Mouse (Mus musculus): Measurements from ENCODE around the gene Arhgef6. TPM values are rescaled to one million over a fixed set of nuclear protein-coding genes. Genes with fewer than 3 reads are reported as not detected.

The Arhgef6 gene
- polyA plus RNA-seq, 1 experiment from 2014 or later: 5.4 TPM

- ATAC-seq: no peak
- Histone ChIP-seq H3K4me2 (ENCODE audit: low read length) (no peak overlapping the region), H3K27ac (ENCODE audit: low read length) (no peak overlapping the region), H3K4me1 (ENCODE audit: control insufficient read depth, insufficient read depth, low read length) (no peaks in the 10 kb centered on the region), H3K9ac (ENCODE audit: low read depth, low read length) (no peak overlapping the region), H3K27me3 (ENCODE audit: control insufficient read depth, insufficient read depth, low read depth, low read length) (no peaks in the 10 kb centered on the region), H3K4me3 (ENCODE audit: low read depth, low read length) (no peak overlapping the region), H3K36me3 (ENCODE audit: control insufficient read depth, insufficient read depth, low read length) (no peaks in the 10 kb centered on the region), H3K9me3 (replicated peaks; ENCODE audit: control insufficient read depth, low read length, poor library complexity, severe bottlenecking) (no peaks in the 10 kb centered on the region)
- 74% methylated on average over 2 of the region's 2 CpGs for WGBS
Measured at GRCm38 (mm10) chrX:57309993-57310392, 28.5 kb downstream of the Arhgef6 start.

GRCm38 (mm10) chrX:57306747-57307146 is 31.8 kb downstream of the Arhgef6 start:
- Histone ChIP-seq H3K4me2 (ENCODE audit: low read length) (no peak overlapping the region), H3K4me1 (ENCODE audit: control insufficient read depth, insufficient read depth, low read length) (no peaks in the 10 kb centered on the region), H3K27me3 (ENCODE audit: control insufficient read depth, insufficient read depth, low read depth, low read length) (no peaks in the 10 kb centered on the region), H3K36me3 (ENCODE audit: control insufficient read depth, insufficient read depth, low read length) (no peaks in the 10 kb centered on the region), H3K27ac (ENCODE audit: low read length) (no peak overlapping the region), H3K9ac (ENCODE audit: low read depth, low read length) (no peak overlapping the region), H3K9me3 (replicated peaks; ENCODE audit: control insufficient read depth, low read length, poor library complexity, severe bottlenecking) (no peaks in the 10 kb centered on the region), H3K4me3 (ENCODE audit: low read depth, low read length) (no peak overlapping the region)
- ATAC-seq: no peak
- WGBS: 83% methylated on average over 6 of the region's 6 CpGs

GRCm38 (mm10) chrX:57304784-57305287 is 33.7 kb downstream of the Arhgef6 start:
- no peak overlapping the region for H3K27ac ChIP-seq (ENCODE audit: low read length)
- no peaks in the 10 kb centered on the region for H3K27me3 ChIP-seq (ENCODE audit: control insufficient read depth, insufficient read depth, low read depth, low read length)
- no peak overlapping the region for H3K4me2 ChIP-seq (ENCODE audit: low read length)
- WGBS: 78% methylated on average over 3 of the region's 3 CpGs
- no peaks in the 10 kb centered on the region for H3K36me3 ChIP-seq (ENCODE audit: control insufficient read depth, insufficient read depth, low read length)
- H3K4me3 ChIP-seq (ENCODE audit: low read depth, low read length): no peak overlapping the region
- H3K9ac ChIP-seq (ENCODE audit: low read depth, low read length): no peak overlapping the region
- ATAC-seq: no peak
- no peaks in the 10 kb centered on the region for H3K4me1 ChIP-seq (ENCODE audit: control insufficient read depth, insufficient read depth, low read length)
- H3K9me3 ChIP-seq (replicated peaks; ENCODE audit: control insufficient read depth, low read length, poor library complexity, severe bottlenecking): no peaks in the 10 kb centered on the region

- 74% methylated on average over 8 of the region's 8 CpGs for WGBS
- Histone ChIP-seq H3K9ac (ENCODE audit: low read depth, low read length) (no peak overlapping the region), H3K27ac (ENCODE audit: low read length) (no peak overlapping the region), H3K4me1 (ENCODE audit: control insufficient read depth, insufficient read depth, low read length) (no peaks in the 10 kb centered on the region), H3K4me2 (ENCODE audit: low read length) (no peak overlapping the region), H3K4me3 (ENCODE audit: low read depth, low read length) (no peak overlapping the region), H3K27me3 (ENCODE audit: control insufficient read depth, insufficient read depth, low read depth, low read length) (no peaks in the 10 kb centered on the region), H3K9me3 (replicated peaks; ENCODE audit: control insufficient read depth, low read length, poor library complexity, severe bottlenecking) (no peaks in the 10 kb centered on the region), H3K36me3 (ENCODE audit: control insufficient read depth, insufficient read depth, low read length) (no peaks in the 10 kb centered on the region)
- ATAC-seq: no peak
Measured at GRCm38 (mm10) chrX:57303188-57303878, 35.2 kb downstream of the Arhgef6 start.

- H3K36me3 ChIP-seq (ENCODE audit: control insufficient read depth, insufficient read depth, low read length): no peaks in the 10 kb centered on the region
- no peaks in the 10 kb centered on the region for H3K9me3 ChIP-seq (replicated peaks; ENCODE audit: control insufficient read depth, low read length, poor library complexity, severe bottlenecking)
- no peak overlapping the region for H3K4me2 ChIP-seq (ENCODE audit: low read length)
- no peak overlapping the region for H3K27ac ChIP-seq (ENCODE audit: low read length)
- H3K27me3 ChIP-seq (ENCODE audit: control insufficient read depth, insufficient read depth, low read depth, low read length): no peaks in the 10 kb centered on the region
- no peak overlapping the region for H3K4me3 ChIP-seq (ENCODE audit: low read depth, low read length)
- no peak for ATAC-seq
- 83% methylated on average over 7 of the region's 7 CpGs for WGBS
- no peaks in the 10 kb centered on the region for H3K4me1 ChIP-seq (ENCODE audit: control insufficient read depth, insufficient read depth, low read length)
- H3K9ac ChIP-seq (ENCODE audit: low read depth, low read length): no peak overlapping the region
Measured at GRCm38 (mm10) chrX:57298946-57299345, 39.6 kb downstream of the Arhgef6 start.

DNA sequence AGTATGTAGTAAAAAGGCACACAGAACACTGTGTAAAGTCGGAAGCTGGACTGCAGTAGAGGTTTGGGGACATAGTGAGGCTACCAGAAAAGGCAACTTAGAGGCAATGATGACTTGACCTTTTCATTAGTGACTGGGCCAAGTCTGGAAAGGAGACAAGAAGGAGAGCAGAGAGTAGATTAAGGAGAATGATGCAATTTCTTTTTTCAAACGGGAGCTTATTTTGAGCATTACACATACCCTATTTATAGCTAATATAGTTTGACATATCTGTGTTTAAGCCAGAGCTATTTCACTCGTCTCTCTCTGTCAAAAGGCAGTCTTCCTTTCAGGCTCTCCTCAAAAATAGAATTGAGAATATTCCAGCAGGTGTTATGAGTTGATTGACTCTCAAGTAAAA is 50.1 kb downstream of the Arhgef6 start:
- Histone ChIP-seq H3K4me1 (ENCODE audit: control insufficient read depth, insufficient read depth, low read length) (no peaks in the 10 kb centered on the region), H3K9me3 (replicated peaks; ENCODE audit: control insufficient read depth, low read length, poor library complexity, severe bottlenecking) (no peaks in the 10 kb centered on the region), H3K4me2 (ENCODE audit: low read length) (no peak overlapping the region), H3K4me3 (ENCODE audit: low read depth, low read length) (no peak overlapping the region), H3K27me3 (ENCODE audit: control insufficient read depth, insufficient read depth, low read depth, low read length) (no peaks in the 10 kb centered on the region), H3K27ac (ENCODE audit: low read length) (no peak overlapping the region), H3K36me3 (ENCODE audit: control insufficient read depth, insufficient read depth, low read length) (no peaks in the 10 kb centered on the region), H3K9ac (ENCODE audit: low read depth, low read length) (no peak overlapping the region)
- 79% methylated on average over 3 of the region's 3 CpGs for WGBS
- ATAC-seq: no peak

DNA sequence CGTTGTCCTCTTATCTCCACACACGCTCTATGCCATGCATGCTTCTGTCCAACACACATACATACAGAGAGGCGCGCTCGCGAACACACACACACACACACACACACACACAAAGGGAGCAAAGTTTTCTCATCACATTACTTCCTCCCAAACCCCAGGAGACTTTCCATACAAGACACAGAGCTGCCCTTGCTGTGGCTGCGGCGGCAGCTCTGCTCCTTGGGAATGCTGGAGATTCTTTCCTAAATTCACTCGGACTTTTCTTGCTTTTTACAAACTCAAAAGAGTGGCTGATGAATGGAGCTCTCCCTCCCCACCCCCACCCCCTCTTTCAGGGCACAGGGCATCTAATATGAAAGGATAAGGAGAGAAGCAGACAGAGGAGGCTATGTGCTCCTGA is 52.2 kb downstream of the Arhgef6 start:
- no peak overlapping the region for H3K4me2 ChIP-seq (ENCODE audit: low read length)
- no peaks in the 10 kb centered on the region for H3K27me3 ChIP-seq (ENCODE audit: control insufficient read depth, insufficient read depth, low read depth, low read length)
- no peaks in the 10 kb centered on the region for H3K4me1 ChIP-seq (ENCODE audit: control insufficient read depth, insufficient read depth, low read length)
- WGBS: 57% methylated on average over 9 of the region's 9 CpGs
- H3K27ac ChIP-seq (ENCODE audit: low read length): no peak overlapping the region
- no peak overlapping the region for H3K4me3 ChIP-seq (ENCODE audit: low read depth, low read length)
- no peak; the same call in 1 of the 2 replicates for ATAC-seq
- H3K9me3 ChIP-seq (replicated peaks; ENCODE audit: control insufficient read depth, low read length, poor library complexity, severe bottlenecking): no peaks in the 10 kb centered on the region
- H3K9ac ChIP-seq (ENCODE audit: low read depth, low read length): no peak overlapping the region
- H3K36me3 ChIP-seq (ENCODE audit: control insufficient read depth, insufficient read depth, low read length): no peaks in the 10 kb centered on the region

- H3K9ac ChIP-seq (ENCODE audit: low read depth, low read length): no peak overlapping the region
- no peak overlapping the region for H3K4me2 ChIP-seq (ENCODE audit: low read length)
- no peak overlapping the region for H3K4me3 ChIP-seq (ENCODE audit: low read depth, low read length)
- no peaks in the 10 kb centered on the region for H3K36me3 ChIP-seq (ENCODE audit: control insufficient read depth, insufficient read depth, low read length)
- no peak for ATAC-seq
- WGBS: 94% methylated on average over 3 of the region's 3 CpGs
- no peaks in the 10 kb centered on the region for H3K4me1 ChIP-seq (ENCODE audit: control insufficient read depth, insufficient read depth, low read length)
- no peak overlapping the region for H3K27ac ChIP-seq (ENCODE audit: low read length)
- H3K27me3 ChIP-seq (ENCODE audit: control insufficient read depth, insufficient read depth, low read depth, low read length): no peaks in the 10 kb centered on the region
- H3K9me3 ChIP-seq (replicated peaks; ENCODE audit: control insufficient read depth, low read length, poor library complexity, severe bottlenecking): no peaks in the 10 kb centered on the region
Measured at GRCm38 (mm10) chrX:57282184-57282583, 56.3 kb downstream of the Arhgef6 start.

DNA sequence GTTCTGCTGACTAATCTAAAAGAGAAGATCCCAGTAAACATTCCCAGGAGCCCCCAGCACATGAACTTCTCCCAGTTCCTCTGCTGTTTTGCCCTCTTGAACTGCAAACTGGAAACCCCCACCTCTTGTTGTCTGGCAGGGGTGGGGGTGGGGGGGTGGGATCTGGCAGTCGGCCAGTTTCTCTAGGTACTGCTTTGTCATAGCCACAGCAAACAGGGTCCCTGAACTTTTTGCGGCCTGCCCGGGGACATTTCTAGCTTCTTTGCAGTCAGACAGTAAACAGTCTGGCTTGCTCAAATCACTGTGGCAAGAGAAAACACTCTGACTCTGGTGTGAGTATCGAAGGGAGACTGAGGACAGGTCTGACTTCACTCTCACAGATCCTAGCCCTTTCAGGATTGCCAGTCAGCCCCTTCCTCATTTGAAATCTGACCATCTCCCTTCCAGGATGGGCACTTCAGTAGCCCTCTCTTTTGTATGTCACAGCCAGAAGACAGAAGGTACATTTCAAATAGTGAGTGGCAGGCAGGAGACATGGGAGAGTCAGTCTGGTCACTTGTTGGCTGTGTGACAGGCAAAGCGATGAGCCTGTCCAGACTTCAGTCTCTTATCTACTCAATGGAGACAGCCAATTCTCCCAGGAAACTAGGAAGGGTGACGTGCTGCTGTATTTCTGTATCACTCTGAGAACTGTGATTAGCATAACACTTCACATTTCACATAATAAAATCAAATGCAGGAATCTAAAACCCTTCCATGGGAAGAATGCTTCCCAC is 60.8 kb downstream of the Arhgef6 start:
- Histone ChIP-seq H3K9ac (ENCODE audit: low read depth, low read length) (no peak overlapping the region), H3K4me2 (ENCODE audit: low read length) (no peak overlapping the region), H3K4me1 (ENCODE audit: control insufficient read depth, insufficient read depth, low read length) (no peaks in the 10 kb centered on the region), H3K36me3 (ENCODE audit: control insufficient read depth, insufficient read depth, low read length) (no peaks in the 10 kb centered on the region), H3K4me3 (ENCODE audit: low read depth, low read length) (no peak overlapping the region), H3K27ac (ENCODE audit: low read length) (no peak overlapping the region), H3K9me3 (replicated peaks; ENCODE audit: control insufficient read depth, low read length, poor library complexity, severe bottlenecking) (no peaks in the 10 kb centered on the region), H3K27me3 (ENCODE audit: control insufficient read depth, insufficient read depth, low read depth, low read length) (no peaks in the 10 kb centered on the region)
- no peak for ATAC-seq
- WGBS: 40% methylated on average over 6 of the region's 6 CpGs

Measured in midbrain, embryonic 16.5 days (tissue).